Mouse (Mus musculus) embryo, embryonic 11.5 days (tissue): Measurements from ENCODE around the gene Nin.

Experiments
- DNase-seq: peaks from one replicate; pipeline ENCODE4 v3.0.0-alpha.2; 2012; ENCODE audit warnings: low read depth, low spot score

Gene Nin

GRCm38 (mm10) chr12:70015936-70016335 lies 97.6 kb downstream of the Nin start:
- no peak for DNase-seq

- no peak for DNase-seq
Measured at GRCm38 (mm10) chr12:70011681-70012080, 101.8 kb downstream of the Nin start.

GRCm38 (mm10) chr12:70010356-70010755 lies 103.2 kb downstream of the Nin start:
- DNase-seq: no peak

GRCm38 (mm10) chr12:70005103-70005502 lies 108.4 kb downstream of the Nin start:
- DNase-seq: no peak

- no peak for DNase-seq
Measured at GRCm38 (mm10) chr12:69998186-69998983, 115.1 kb downstream of the Nin start.

GRCm38 (mm10) chr12:69995382-69995781 lies 118.1 kb downstream of the Nin start:
- no peak for DNase-seq

- peak; percentile 77 for DNase-seq
Measured at GRCm38 (mm10) chr12:69986786-69987497, 126.6 kb downstream of the Nin start, which contains the start of gene Sav1. TSS of gene Sav1 (minus strand) at chr12:69987002.

GRCm38 (mm10) chr12:69986241-69986762 lies 127.2 kb downstream of the Nin start:
- peak; percentile 29 for DNase-seq

- DNase-seq: no peak
Measured at GRCm38 (mm10) chr12:69985546-69985945, 128.0 kb downstream of the Nin start.

GRCm38 (mm10) chr12:69982874-69983273 lies 130.6 kb downstream of the Nin start:
- no peak for DNase-seq

- no peak for DNase-seq
Measured at GRCm38 (mm10) chr12:69977376-69977998, 136.0 kb downstream of the Nin start.

GRCm38 (mm10) chr12:69976688-69977087 lies 136.8 kb downstream of the Nin start:
- no peak for DNase-seq

GRCm38 (mm10) chr12:69973666-69974065 lies 139.9 kb downstream of the Nin start:
- DNase-seq: no peak

- DNase-seq: no peak
Measured at GRCm38 (mm10) chr12:69968154-69968553, 145.4 kb downstream of the Nin start.

GRCm38 (mm10) chr12:69967112-69967511 lies 146.4 kb downstream of the Nin start:
- DNase-seq: no peak

- DNase-seq: no peak
Measured at GRCm38 (mm10) chr12:69966071-69966470, 147.4 kb downstream of the Nin start.

- DNase-seq: no peak
Measured at GRCm38 (mm10) chr12:69965644-69966043, 147.9 kb downstream of the Nin start.

GRCm38 (mm10) chr12:69963141-69963540 lies 150.4 kb downstream of the Nin start:
- no peak for DNase-seq

- DNase-seq: peak; percentile 16
Measured at GRCm38 (mm10) chr12:69962468-69962867, 151.0 kb downstream of the Nin start.
